Mouse (Mus musculus): ENCODE measurements around the gene Gcm2. TPM values are rescaled to one million over a fixed set of nuclear protein-coding genes. Genes with fewer than 3 reads are reported as not detected.

Gcm2 gene
- polyA plus RNA-seq, 1 experiment from 2014 or later = 0.08 TPM

- Histone ChIP-seq H3K9me3 (ENCODE audit: control insufficient read depth, low read length) (no peaks in the 10 kb centered on the region), H3K4me2 (ENCODE audit: low read depth, low read length) (no peak overlapping the region), H3K9ac (ENCODE audit: low read depth, low read length) (no peak overlapping the region), H3K36me3 (ENCODE audit: control insufficient read depth, insufficient read depth, low read length) (no peaks in the 10 kb centered on the region), H3K27ac (replicated peaks; ENCODE audit: low read depth, low read length) (no peak overlapping the region), H3K4me3 (ENCODE audit: low read depth, low read length) (no peak overlapping the region), H3K4me1 (ENCODE audit: control insufficient read depth, insufficient read depth, low read length) (0 out of 2 replicates have a peak, but pooled peaks cover 3% of the 10 kb centered on the region), H3K27me3 (replicated peaks; ENCODE audit: control insufficient read depth, insufficient read depth, low read length) (peaks cover 7% of the 10 kb centered on the region)
- ATAC-seq (ENCODE audit: low read depth) (no peak), DNase-seq (ENCODE audit: low spot score) (no peak)
- WGBS = 73% methylated on average over 5 of the region's 5 CpGs
Observed at GRCm38 (mm10) chr13:41073819-41074218, 37.0 kb downstream of the Gcm2 start.

- 91% methylated on average over 11 of the region's 11 CpGs for WGBS
- DNase-seq (ENCODE audit: low spot score) = no peak
- Histone ChIP-seq H3K9ac (ENCODE audit: low read depth, low read length) (no peak overlapping the region), H3K9me3 (ENCODE audit: control insufficient read depth, low read length) (no peaks in the 10 kb centered on the region), H3K4me3 (ENCODE audit: low read depth, low read length) (no peak overlapping the region), H3K27ac (replicated peaks; ENCODE audit: low read depth, low read length) (no peak overlapping the region), H3K4me1 (ENCODE audit: control insufficient read depth, insufficient read depth, low read length) (no peaks in the 10 kb centered on the region), H3K36me3 (ENCODE audit: control insufficient read depth, insufficient read depth, low read length) (no peaks in the 10 kb centered on the region), H3K27me3 (replicated peaks; ENCODE audit: control insufficient read depth, insufficient read depth, low read length) (no peaks in the 10 kb centered on the region), H3K4me2 (ENCODE audit: low read depth, low read length) (no peak overlapping the region)
- no peak for ATAC-seq (ENCODE audit: low read depth)
Observed at GRCm38 (mm10) chr13:41071617-41072016, 39.2 kb downstream of the Gcm2 start.

GRCm38 (mm10) chr13:41067618-41068017, 43.2 kb downstream of the Gcm2 start:
- H3K4me2 ChIP-seq (ENCODE audit: low read depth, low read length) = no peak overlapping the region
- H3K27me3 ChIP-seq (replicated peaks; ENCODE audit: control insufficient read depth, insufficient read depth, low read length) = no peaks in the 10 kb centered on the region
- no peaks in the 10 kb centered on the region for H3K9me3 ChIP-seq (ENCODE audit: control insufficient read depth, low read length)
- H3K9ac ChIP-seq (ENCODE audit: low read depth, low read length) = no peak overlapping the region
- ATAC-seq (ENCODE audit: low read depth) (no peak), DNase-seq (ENCODE audit: low spot score) (no peak)
- no peak overlapping the region for H3K27ac ChIP-seq (replicated peaks; ENCODE audit: low read depth, low read length)
- H3K4me3 ChIP-seq (ENCODE audit: low read depth, low read length) = no peak overlapping the region
- no peaks in the 10 kb centered on the region for H3K36me3 ChIP-seq (ENCODE audit: control insufficient read depth, insufficient read depth, low read length)
- no peaks in the 10 kb centered on the region for H3K4me1 ChIP-seq (ENCODE audit: control insufficient read depth, insufficient read depth, low read length)
- WGBS = 92% methylated on average over 4 of the region's 4 CpGs

GRCm38 (mm10) chr13:41051965-41052364, 58.9 kb downstream of the Gcm2 start:
- H3K4me3 ChIP-seq (ENCODE audit: low read depth, low read length) = no peak overlapping the region
- ATAC-seq (ENCODE audit: low read depth) (no peak), DNase-seq (ENCODE audit: low spot score) (no peak)
- no peaks in the 10 kb centered on the region for H3K36me3 ChIP-seq (ENCODE audit: control insufficient read depth, insufficient read depth, low read length)
- WGBS = 67% methylated on average over 5 of the region's 5 CpGs
- no peak overlapping the region for H3K9ac ChIP-seq (ENCODE audit: low read depth, low read length)
- H3K27me3 ChIP-seq (replicated peaks; ENCODE audit: control insufficient read depth, insufficient read depth, low read length) = no peaks in the 10 kb centered on the region
- H3K4me1 ChIP-seq (ENCODE audit: control insufficient read depth, insufficient read depth, low read length) = no peaks in the 10 kb centered on the region
- H3K27ac ChIP-seq (replicated peaks; ENCODE audit: low read depth, low read length) = no peak overlapping the region
- H3K4me2 ChIP-seq (ENCODE audit: low read depth, low read length) = no peak overlapping the region
- H3K9me3 ChIP-seq (ENCODE audit: control insufficient read depth, low read length) = no peaks in the 10 kb centered on the region

Other genes with a start within 250 kb of the Gcm2 start
- gene Pak1ip1, start 110.0 kb downstream of the Gcm2 start, polyA plus RNA-seq (2014; fragmentation: Nextera tagmentation; extraction: Ambion mirVana) = 58.6 and 58.7 TPM in 2 replicates
- gene Tmem14c, start 94.7 kb downstream of the Gcm2 start, polyA plus RNA-seq (2014; fragmentation: Nextera tagmentation; extraction: Ambion mirVana) = 216 and 223 TPM in 2 replicates
- gene Mak, start 31.3 kb downstream of the Gcm2 start, polyA plus RNA-seq (2014; fragmentation: Nextera tagmentation; extraction: Ambion mirVana) = 1.5 and 2.9 TPM in 2 replicates
- gene Sycp2l, start 3.3 kb upstream of the Gcm2 start, polyA plus RNA-seq (2014; fragmentation: Nextera tagmentation; extraction: Ambion mirVana) = 0.08 TPM in 1 of 2 replicates, not detected in the other
- gene Elovl2, start 109.4 kb upstream of the Gcm2 start, polyA plus RNA-seq (2014; fragmentation: Nextera tagmentation; extraction: Ambion mirVana) = 2.8 and 4.0 TPM in 2 replicates
- 16.2 and 19.8 TPM in 2 replicates for gene Smim13, start 138.8 kb upstream of the Gcm2 start, polyA plus RNA-seq (2014; fragmentation: Nextera tagmentation; extraction: Ambion mirVana)
- gene Gm17364, start 162.9 kb upstream of the Gcm2 start, polyA plus RNA-seq (2014; fragmentation: Nextera tagmentation; extraction: Ambion mirVana) = not detected in 2 replicates